Mouse (Mus musculus): ENCODE measurements around the gene Dynlt1a.
"Not testable (repeated sequence)": the region's sequence is repeated elsewhere in the genome, so short reads cannot be mapped to it uniquely, and the experiment has no call there.

GRCm38 (mm10) chr17:6283137-6283536 lies 34.2 kb downstream of the Dynlt1a start:
- TF ChIP-seq CTCF (IDR thresholded peaks at IDR 0.05; ENCODE audit: extremely low read depth, insufficient read depth, insufficient read length, insufficient replicate concordance); POLR2A (IDR thresholded peaks at IDR 0.05; ENCODE audit: low read depth, low read length): not testable (repeated sequence)
